Mouse (Mus musculus) embryonic fibroblast, embryonic 13.5 days (primary cell): ENCODE measurements around the gene Dmc1.

Experiments
- CTCF ChIP-seq: IDR thresholded peaks from 2 replicates; pipeline ENCODE4 v1.5.1; 2011; ENCODE audit warnings: mild to moderate bottlenecking, control low read depth, low read length, moderate library complexity, borderline replicate concordance; ENCODE audit not compliant: insufficient read depth
- POLR2A ChIP-seq: IDR thresholded peaks from 2 replicates; pipeline ENCODE4 v1.6.1; 2011; ENCODE audit warnings: low read depth, mild to moderate bottlenecking, control low read depth, low read length, moderate library complexity

DNA sequence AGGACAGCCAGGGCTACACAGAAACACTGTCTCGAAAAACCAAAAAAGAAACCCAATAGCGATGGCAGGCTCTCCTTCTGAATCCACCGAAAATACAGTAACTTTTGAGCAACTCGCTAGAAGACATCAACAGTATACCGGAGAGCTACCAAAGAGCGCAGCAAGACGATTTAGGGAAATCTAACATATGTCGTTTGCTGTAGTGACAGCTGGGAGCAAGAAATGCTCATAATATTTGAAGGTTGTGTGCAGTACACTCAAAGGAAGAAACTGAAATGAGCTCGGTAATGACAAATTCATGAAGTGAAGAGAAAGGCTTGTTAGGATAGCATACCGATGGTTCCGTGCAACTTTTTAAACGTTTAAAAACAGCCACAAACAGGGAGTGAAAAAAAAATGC, 1.3 kb upstream of the Dmc1 start:
- TF ChIP-seq POLR2A (no peak), CTCF (no peak)
